Mouse (Mus musculus) forebrain, embryonic 11.5 days (tissue): Measurements from ENCODE around the gene Fbxo6. TPM values are rescaled to one million over a fixed set of nuclear protein-coding genes. Genes with fewer than 3 reads are reported as not detected.

Experiments
- ATAC-seq: fragments of 200-750 bp; cut with Nextera tagmentation; replicated peaks from 2 replicates; pipeline ENCODE4 v1.8.0; 2017; ENCODE audit warnings: moderate TSS enrichment; ENCODE audit not compliant: low FRiP score
- DNase-seq: peaks from one replicate; pipeline ENCODE4 v3.0.0-alpha.2; 2017; ENCODE audit warnings: low spot score
- H3K27ac ChIP-seq: fragments of 300-500 bp; sonication (generic); 2 replicates; pipeline ENCODE4 v1.5.1; 2014; ENCODE audit warnings: low read depth, low read length
- H3K27me3 ChIP-seq: fragments of 300-500 bp; sonication (generic); 2 replicates; pipeline ENCODE4 v1.6.1; 2014; ENCODE audit warnings: mild to moderate bottlenecking, low read length, mixed read lengths; ENCODE audit not compliant: control insufficient read depth, insufficient read depth
- H3K36me3 ChIP-seq: fragments of 300-500 bp; sonication (generic); 2 replicates; pipeline ENCODE4 v1.6.1; 2014; ENCODE audit warnings: mild to moderate bottlenecking, low read length, moderate library complexity, mixed read lengths; ENCODE audit not compliant: control insufficient read depth, insufficient read depth
- H3K4me1 ChIP-seq: fragments of 300-500 bp; sonication (generic); replicated peaks from 2 replicates; pipeline ENCODE4 v1.6.1; 2014; ENCODE audit warnings: low read length, mixed read lengths; ENCODE audit not compliant: control insufficient read depth, insufficient read depth
- H3K4me2 ChIP-seq: fragments of 300-500 bp; sonication (generic); 2 replicates; pipeline ENCODE4 v1.6.1; 2014; ENCODE audit warnings: low read depth, mild to moderate bottlenecking, low read length, moderate library complexity, mixed read lengths; ENCODE audit not compliant: severe bottlenecking
- H3K4me3 ChIP-seq: fragments of 300-500 bp; sonication (generic); 2 replicates; pipeline ENCODE4 v1.5.1; 2014; ENCODE audit warnings: low read depth, low read length
- H3K9ac ChIP-seq: fragments of 300-500 bp; sonication (generic); 2 replicates; pipeline ENCODE4 v1.6.1; 2014; ENCODE audit warnings: low read length
- H3K9me3 ChIP-seq: fragments of 300-500 bp; sonication (generic); 2 replicates; pipeline ENCODE4 v1.6.1; 2016; ENCODE audit warnings: low read length, mixed read lengths; ENCODE audit not compliant: control insufficient read depth
- WGBS: fragments of 180-500 bp; shearing (Covaris S2); extraction: QIAGEN DNeasy Blood & Tissue Kit; methylation state at CpG from one replicate; pipeline ENCODE4 v1.1.7; 2014; 5-methylcytosine and 5-hydroxymethylcytosine counted together
- polyA plus RNA-seq: library from polyadenylated mRNA; unstranded; fragments of >200 nt; fragmentation: Nextera tagmentation; extraction: Ambion mirVana; gene quantifications from 2 replicates; pipeline ENCODE4 v1.2.1, GENCODE M21; 2014

The Fbxo6 gene
- polyA plus RNA-seq, 1 experiment from 2014 or later = 10.2 TPM

DNA sequence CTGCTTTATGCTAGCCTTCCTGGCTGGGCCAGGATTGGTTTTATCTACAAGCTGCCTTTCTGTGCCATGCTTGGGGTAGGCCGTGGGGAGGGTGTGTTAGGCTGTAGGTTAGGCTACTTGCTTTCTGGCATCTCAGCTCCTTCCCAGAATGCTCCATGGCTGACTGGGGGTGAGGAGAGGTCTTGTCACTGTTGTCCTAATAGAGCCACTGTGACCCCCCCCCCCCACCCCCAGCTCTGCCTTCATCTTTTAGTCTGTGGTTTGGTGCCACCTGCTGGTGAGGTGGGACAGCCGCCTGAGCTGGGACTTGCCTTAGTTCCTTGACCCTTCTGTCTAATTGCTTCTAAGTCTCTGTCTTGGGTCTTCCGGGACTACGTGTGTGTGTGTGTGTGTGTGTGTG, 15.0 kb upstream of the Fbxo6 start:
- Histone ChIP-seq H3K9me3 (no peaks in the 10 kb centered on the region), H3K36me3 (no peaks in the 10 kb centered on the region), H3K27ac (no peak overlapping the region), H3K4me1 (peaks cover 7% of the 10 kb centered on the region), H3K9ac (no peak overlapping the region), H3K4me2 (peak overlapping the region; percentile 12; the same call in 1 of the 2 replicates), H3K27me3 (peaks cover 58% of the 10 kb centered on the region), H3K4me3 (no peak overlapping the region)
- ATAC-seq (no peak), DNase-seq (peak; percentile 81)
- WGBS = 19% methylated on average over 4 of the region's 4 CpGs

DNA sequence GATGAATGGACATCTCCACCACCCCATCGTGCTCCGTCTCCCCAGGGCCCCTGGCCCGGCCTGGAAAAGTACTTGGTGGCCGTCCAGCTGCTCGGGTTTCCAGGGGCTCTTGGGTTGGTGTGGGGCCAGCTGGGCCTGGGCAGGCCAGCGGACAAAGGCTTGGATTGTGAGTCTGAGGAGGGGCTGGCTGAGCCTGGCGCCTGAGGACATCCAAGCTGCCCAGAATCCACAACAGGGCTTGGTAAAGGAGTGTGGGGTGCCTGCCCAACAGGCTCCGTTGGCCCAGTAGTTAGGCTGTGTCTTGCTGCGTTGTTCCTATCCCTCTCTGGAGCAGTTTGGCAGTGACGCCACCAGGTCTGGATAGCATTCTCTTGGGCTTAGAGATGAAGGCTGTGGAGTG, 14.5 kb upstream of the Fbxo6 start:
- peak; percentile 7; the same call in 1 of the 2 replicates for ATAC-seq
- no peaks in the 10 kb centered on the region for H3K36me3 ChIP-seq
- H3K9me3 ChIP-seq = no peaks in the 10 kb centered on the region
- H3K4me2 ChIP-seq = 0 out of 2 replicates have a peak overlapping the region, but pooled peaks have one; percentile 2
- peaks cover 60% of the 10 kb centered on the region for H3K27me3 ChIP-seq
- peaks cover 7% of the 10 kb centered on the region for H3K4me1 ChIP-seq
- WGBS = 3% methylated on average over 10 of the region's 10 CpGs
- H3K9ac ChIP-seq = no peak overlapping the region
- no peak for DNase-seq
- no peak overlapping the region for H3K4me3 ChIP-seq
- no peak overlapping the region for H3K27ac ChIP-seq

DNA sequence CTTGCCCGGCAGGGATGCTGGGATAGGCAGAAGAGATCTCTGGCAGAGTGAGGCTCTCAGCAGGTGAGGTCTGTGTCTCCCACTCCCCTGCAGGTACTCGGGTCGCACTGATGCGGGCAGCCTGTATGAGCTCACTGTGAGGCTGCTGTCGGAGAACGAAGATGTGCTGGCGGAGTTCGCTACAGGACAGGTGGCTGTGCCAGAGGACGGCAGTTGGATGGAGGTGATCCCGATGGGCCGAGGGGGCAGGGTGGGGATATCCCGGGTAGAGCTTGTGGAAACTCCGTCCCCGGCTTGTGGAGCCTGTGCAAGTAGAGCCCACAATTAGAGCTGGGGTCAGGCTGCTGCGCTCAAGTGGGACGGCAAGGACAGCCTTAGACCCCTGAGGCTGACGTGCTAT, 13.6 kb upstream of the Fbxo6 start:
- Histone ChIP-seq H3K4me3 (no peak overlapping the region), H3K4me1 (peaks cover 10% of the 10 kb centered on the region), H3K36me3 (no peaks in the 10 kb centered on the region), H3K9ac (no peak overlapping the region), H3K4me2 (no peak overlapping the region), H3K9me3 (no peaks in the 10 kb centered on the region), H3K27ac (no peak overlapping the region), H3K27me3 (peaks cover 66% of the 10 kb centered on the region)
- DNase-seq (no peak), ATAC-seq (no peak)
- WGBS = 6% methylated on average over 17 of the region's 17 CpGs

DNA sequence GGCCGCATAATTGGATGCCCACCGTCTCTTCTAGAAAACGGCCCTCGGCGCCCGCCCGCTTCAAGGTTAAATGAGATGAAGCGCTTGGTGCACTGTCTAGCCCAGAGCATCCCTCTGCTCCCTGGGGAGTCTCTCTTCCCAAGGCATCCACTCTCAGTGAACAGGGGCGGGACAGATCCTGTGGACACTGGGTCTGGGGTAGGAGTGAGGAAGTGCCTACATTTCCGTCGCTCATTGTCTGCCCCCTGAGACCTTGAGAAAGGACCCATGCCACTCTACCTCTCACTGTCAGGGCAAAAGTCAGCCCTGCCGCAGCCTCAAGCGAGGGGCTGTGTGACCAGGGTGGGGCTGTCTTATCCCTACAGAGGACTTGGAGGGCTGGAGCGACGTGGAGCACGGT, 12.5 kb upstream of the Fbxo6 start:
- Histone ChIP-seq H3K4me2 (peak overlapping the region; percentile 46), H3K4me1 (peaks cover 10% of the 10 kb centered on the region), H3K36me3 (no peaks in the 10 kb centered on the region), H3K9me3 (no peaks in the 10 kb centered on the region), H3K4me3 (peak overlapping the region; percentile 17), H3K27me3 (peaks cover 60% of the 10 kb centered on the region), H3K27ac (no peak overlapping the region), H3K9ac (no peak overlapping the region; the same call in 1 of the 2 replicates)
- 1% methylated on average over 15 of the region's 16 CpGs for WGBS
- ATAC-seq (no peak), DNase-seq (no peak)

DNA sequence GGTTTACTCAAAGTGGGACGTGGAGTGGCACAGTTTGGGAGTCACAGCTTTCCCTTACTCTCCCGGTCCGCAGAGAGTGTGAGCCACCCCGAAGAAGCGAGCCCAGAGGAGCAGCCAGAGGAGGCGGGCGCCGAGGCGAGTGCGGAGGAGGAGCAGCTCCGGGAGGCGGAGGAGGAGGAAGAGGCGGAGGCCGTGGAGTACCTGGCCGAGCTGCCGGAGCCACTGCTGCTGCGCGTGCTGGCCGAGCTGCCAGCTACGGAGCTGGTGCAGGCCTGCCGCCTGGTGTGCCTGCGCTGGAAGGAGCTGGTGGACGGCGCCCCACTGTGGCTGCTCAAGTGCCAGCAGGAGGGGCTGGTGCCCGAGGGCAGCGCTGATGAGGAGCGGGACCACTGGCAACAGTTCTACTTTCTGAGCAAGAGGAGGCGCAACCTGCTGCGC, 12.1 kb upstream of the Fbxo6 start:
- ATAC-seq = 0 out of 2 replicates have a peak, but pooled peaks have one; percentile 8

DNA sequence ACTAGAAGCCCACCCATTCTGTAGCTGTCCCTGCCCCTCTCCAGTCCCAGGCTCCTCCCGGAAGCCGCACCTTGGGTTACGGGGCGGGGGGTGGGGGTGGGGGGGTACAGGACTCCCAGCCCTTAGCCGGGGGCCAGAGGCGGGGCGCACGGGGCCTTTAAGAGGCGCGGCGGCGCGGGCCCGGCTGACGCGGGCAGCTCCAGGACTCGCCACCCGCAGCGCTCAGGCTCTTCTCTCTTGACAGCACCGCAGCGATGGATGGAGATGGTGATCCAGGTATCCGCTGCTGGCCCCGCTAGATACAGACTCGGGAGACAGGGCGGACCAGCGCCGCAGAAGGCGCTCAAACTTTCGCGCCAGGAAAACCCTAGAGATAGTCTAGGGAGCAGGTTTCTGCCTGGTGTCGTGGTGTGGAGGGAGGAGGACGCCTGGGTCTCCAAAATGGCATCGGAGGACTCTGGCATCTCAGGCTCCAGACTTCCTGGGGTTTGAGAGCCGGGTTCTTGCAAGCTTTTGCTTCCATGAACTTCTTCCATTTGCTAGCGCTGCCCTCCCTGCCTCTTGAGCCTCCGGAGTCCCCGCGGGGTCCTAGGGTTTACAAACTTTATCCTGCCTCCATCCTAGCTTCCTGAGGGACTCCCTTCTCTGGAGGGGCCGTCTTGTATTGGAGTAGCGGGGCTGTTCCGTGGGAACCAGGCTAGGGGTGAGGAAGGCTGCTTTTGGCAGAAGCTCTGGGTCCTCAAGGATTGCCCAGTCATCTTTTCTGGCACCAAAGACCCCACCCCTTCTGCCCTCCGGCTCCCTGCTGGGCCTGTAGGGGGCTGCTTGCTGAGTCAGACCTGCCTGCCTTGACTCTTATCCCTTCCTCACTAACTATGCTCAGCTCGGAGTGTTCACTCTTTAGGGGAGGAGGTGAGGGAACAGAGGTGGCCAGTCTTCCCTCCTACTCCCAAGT, 8.8 kb upstream of the Fbxo6 start, which contains the start of the genes Fbxo44 and Fbxo2:
Gene Fbxo44, minus strand, starts transcription at position 47 of the 955 bp plus-strand sequence.
Gene Fbxo2, plus strand, starts transcription at position 186 of the 955 bp plus-strand sequence.
- H3K36me3 ChIP-seq = peaks cover 6% of the 10 kb centered on the region; the same call in 1 of the 2 replicates
- peak within 1 kb of the TSS; percentile 79 for H3K9ac ChIP-seq
- H3K27me3 ChIP-seq = peaks cover 45% of the 10 kb centered on the region
- H3K9me3 ChIP-seq = no peaks in the 10 kb centered on the region
- H3K27ac ChIP-seq = peak within 1 kb of the TSS; percentile 66
- H3K4me3 ChIP-seq = peak within 1 kb of the TSS; percentile 75
- WGBS = under 1% methylated on average over 43 of the region's 43 CpGs
- DNase-seq (peak; percentile 81), ATAC-seq (no peak)
- peak within 1 kb of the TSS; percentile 94 for H3K4me2 ChIP-seq
- H3K4me1 ChIP-seq = peaks cover 15% of the 10 kb centered on the region

More for the DNA sequence above, 12.1 kb upstream of the Fbxo6 start:
- Histone ChIP-seq H3K4me2 (peak overlapping the region; percentile 46), H3K27ac (no peak overlapping the region), H3K4me1 (peaks cover 10% of the 10 kb centered on the region), H3K27me3 (peaks cover 57% of the 10 kb centered on the region), H3K9ac (peak overlapping the region; percentile 29; the same call in 1 of the 2 replicates), H3K9me3 (no peaks in the 10 kb centered on the region), H3K36me3 (no peaks in the 10 kb centered on the region), H3K4me3 (peak overlapping the region; percentile 17)
- DNase-seq = peak; percentile 87
- WGBS = 0% methylated on average over 29 of the region's 29 CpGs

DNA sequence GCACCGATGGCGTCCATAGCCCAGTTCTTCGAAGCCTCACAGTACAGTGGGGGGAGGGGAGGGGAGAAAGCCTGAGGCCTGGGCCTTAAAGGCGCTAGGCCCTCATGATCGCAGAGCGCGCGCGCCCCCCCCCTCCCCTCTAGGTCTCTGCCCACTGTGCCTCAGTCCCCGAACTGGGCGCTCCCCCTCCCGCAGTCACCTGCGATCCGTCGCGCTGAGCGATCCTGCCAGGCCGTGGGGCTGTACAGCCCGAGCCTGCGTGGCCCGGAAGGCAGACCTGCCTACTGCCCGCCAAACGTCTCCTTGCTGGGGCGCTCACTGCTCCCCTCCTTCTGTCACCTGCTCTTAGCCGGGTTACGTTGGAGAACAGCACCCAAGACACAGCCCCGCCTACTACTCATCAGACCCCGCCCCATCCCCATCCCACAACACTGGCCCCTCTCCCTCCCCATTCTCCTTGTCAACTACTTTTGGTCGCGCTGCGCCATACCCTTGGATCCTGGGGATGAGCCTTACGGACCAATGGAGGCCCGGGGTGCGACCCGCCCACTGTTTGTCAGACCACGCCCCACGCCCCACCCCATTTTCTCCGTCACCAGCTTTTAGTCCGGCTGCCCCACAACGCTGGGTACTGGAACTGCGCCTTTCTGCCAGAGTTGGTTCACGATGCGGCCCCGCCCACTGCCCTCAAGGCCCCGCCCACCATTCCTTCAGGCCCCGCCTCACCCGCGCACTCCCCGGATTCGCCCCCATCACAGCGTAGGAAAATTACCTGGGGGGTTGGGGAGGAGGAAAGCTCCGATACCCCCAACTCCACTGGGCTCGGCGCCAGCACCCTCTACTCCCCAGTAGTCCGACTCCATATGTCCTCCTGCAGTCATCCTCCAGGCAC, 7.8 kb upstream of the Fbxo6 start:
- peak; percentile 99 for DNase-seq
- Histone ChIP-seq H3K9ac (peak overlapping the region; percentile 79), H3K27ac (peak overlapping the region; percentile 66), H3K36me3 (peaks cover 6% of the 10 kb centered on the region; the same call in 1 of the 2 replicates), H3K9me3 (no peaks in the 10 kb centered on the region), H3K4me1 (peaks cover 15% of the 10 kb centered on the region), H3K4me3 (peak overlapping the region; percentile 75), H3K4me2 (peak overlapping the region; percentile 94), H3K27me3 (peaks cover 35% of the 10 kb centered on the region)
- WGBS = under 1% methylated on average over 43 of the region's 55 CpGs
- ATAC-seq = peak; percentile 91
